Mouse (Mus musculus): ENCODE measurements around the gene Cul4a. TPM values are rescaled to one million over a fixed set of nuclear protein-coding genes. Genes with fewer than 3 reads are reported as not detected.
A peak's percentile ranks its signal among the peaks of the same experiment; 100 is the strongest.

Cul4a gene
- polyA plus RNA-seq, 1 experiment from 2014 or later, result 74.6 TPM

DNA sequence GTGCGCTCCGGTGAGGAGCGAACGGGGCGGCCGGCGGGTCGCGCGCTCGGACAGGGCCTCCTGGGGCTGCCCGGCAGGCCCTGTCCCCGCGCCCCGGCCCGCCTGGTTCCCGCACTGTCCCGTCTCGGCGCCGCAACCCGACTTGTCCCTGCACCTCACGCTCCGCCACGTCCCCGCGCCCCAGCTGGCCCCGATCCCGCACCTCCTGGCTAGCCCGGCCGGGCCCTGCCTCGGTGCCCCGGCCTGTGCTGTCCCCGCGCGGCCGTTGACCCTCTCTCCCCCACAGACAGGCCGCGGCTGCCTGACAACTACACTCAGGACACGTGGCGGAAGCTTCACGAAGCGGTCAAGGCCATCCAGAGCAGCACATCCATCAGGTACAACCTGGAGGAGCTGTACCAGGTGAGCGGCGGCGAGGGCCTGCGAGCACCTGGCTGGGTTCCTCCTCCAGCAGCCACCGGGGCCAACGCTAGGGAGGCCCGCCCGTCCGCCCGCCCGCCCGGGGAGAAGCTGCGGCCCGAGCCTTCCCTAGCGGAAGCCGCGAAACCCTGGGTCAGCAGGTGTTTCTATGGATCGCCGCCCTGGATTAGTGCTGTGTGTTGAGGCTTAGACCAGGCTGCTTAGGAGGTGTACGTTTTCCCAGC is 609 bp downstream of the Cul4a start:
- H3K27me3 ChIP-seq (ENCODE audit: control insufficient read depth, insufficient read depth, low read length), result no peaks in the 10 kb centered on the region
- ATAC-seq (ENCODE audit: low FRiP score), result peak; percentile 44
- H3K4me1 ChIP-seq (replicated peaks; ENCODE audit: control insufficient read depth, insufficient read depth, low read length), result peaks cover 28% of the 10 kb centered on the region
- peak overlapping the region; percentile 93 for H3K27ac ChIP-seq
- H3K9ac ChIP-seq, result peak overlapping the region; percentile 91
- peak overlapping the region; percentile 99 for H3K4me3 ChIP-seq (replicated peaks; ENCODE audit: low read length)
- DNase-seq (ENCODE audit: low spot score), result no peak
- WGBS, result under 1% methylated on average over 57 of the region's 63 CpGs
- no peaks in the 10 kb centered on the region for H3K9me3 ChIP-seq (ENCODE audit: control insufficient read depth, low read length)
- peak overlapping the region; percentile 97 for H3K4me2 ChIP-seq (replicated peaks)
- H3K36me3 ChIP-seq (replicated peaks; ENCODE audit: control insufficient read depth, insufficient read depth), result peaks cover 13% of the 10 kb centered on the region; the same call in 1 of the 2 replicates

DNA sequence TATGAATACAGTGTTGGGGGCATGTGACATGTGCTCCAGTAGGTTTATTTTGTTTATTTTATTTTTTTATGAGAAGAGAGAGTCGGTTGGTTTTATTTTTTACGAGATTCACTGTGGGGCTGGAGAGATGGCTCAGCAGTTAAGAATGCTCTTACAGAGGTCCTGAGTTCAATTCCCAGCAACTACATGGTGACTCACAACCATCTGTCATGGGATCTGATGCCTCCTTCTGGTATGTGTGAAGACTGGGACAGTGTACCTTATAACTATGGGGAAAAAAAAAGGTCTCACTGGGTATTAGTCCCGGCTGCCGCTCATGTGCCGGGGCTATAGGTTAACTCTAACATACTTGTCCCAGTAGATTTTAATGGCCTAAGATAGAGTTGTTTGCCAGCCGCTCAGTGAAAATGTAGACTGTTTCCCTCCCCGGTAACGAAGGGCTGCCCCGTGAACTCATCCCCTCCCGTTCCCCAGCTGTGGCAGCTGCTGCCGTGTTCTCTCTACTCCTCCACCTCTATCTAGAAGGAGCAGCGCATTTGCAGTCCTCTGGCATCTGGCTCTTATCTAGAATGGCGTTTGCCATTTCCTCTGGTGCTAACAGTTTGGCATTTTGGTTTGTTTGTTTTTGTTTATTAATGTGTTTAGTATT is 2.7 kb downstream of the Cul4a start:
- peaks cover 10% of the 10 kb centered on the region; the same call in 1 of the 2 replicates for H3K36me3 ChIP-seq (replicated peaks; ENCODE audit: control insufficient read depth, insufficient read depth)
- no peak overlapping the region for H3K27ac ChIP-seq
- H3K4me3 ChIP-seq (replicated peaks; ENCODE audit: low read length), result no peak overlapping the region
- 91% methylated on average over 13 of the region's 13 CpGs for WGBS
- no peak overlapping the region for H3K4me2 ChIP-seq (replicated peaks)
- H3K9me3 ChIP-seq (ENCODE audit: control insufficient read depth, low read length), result no peaks in the 10 kb centered on the region
- H3K4me1 ChIP-seq (replicated peaks; ENCODE audit: control insufficient read depth, insufficient read depth, low read length), result peaks cover 28% of the 10 kb centered on the region
- no peak for ATAC-seq (ENCODE audit: low FRiP score)
- H3K9ac ChIP-seq, result no peak overlapping the region
- no peaks in the 10 kb centered on the region for H3K27me3 ChIP-seq (ENCODE audit: control insufficient read depth, insufficient read depth, low read length)
- no peak for DNase-seq (ENCODE audit: low spot score)

DNA sequence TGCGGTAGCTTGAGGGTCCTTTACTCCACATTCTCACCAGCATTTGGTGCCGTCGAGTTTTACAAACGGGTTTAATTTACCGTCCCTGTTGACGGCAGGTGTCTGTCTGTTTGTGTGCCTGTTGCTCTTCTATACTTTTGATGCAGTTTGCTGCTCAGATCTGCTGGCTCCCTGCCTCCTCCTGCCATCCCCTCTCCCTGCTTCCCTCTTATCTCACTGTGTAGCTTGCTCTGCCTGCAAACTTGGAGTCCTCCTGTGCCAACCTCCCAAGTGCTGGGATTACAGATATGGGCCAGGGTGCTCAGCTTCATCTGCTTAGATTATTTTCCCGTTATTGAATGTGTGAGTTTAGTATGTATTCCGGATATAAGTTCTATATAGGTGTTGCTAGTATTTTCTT is 3.5 kb downstream of the Cul4a start:
- 91% methylated on average over 8 of the region's 8 CpGs for WGBS
- Histone ChIP-seq H3K4me1 (replicated peaks; ENCODE audit: control insufficient read depth, insufficient read depth, low read length) (peaks cover 23% of the 10 kb centered on the region), H3K4me2 (replicated peaks) (no peak overlapping the region), H3K27me3 (ENCODE audit: control insufficient read depth, insufficient read depth, low read length) (no peaks in the 10 kb centered on the region), H3K36me3 (replicated peaks; ENCODE audit: control insufficient read depth, insufficient read depth) (peaks cover 10% of the 10 kb centered on the region; the same call in 1 of the 2 replicates), H3K9ac (no peak overlapping the region), H3K27ac (no peak overlapping the region), H3K9me3 (ENCODE audit: control insufficient read depth, low read length) (no peaks in the 10 kb centered on the region), H3K4me3 (replicated peaks; ENCODE audit: low read length) (no peak overlapping the region)
- no peak for ATAC-seq (ENCODE audit: low FRiP score)
- DNase-seq (ENCODE audit: low spot score), result no peak

DNA sequence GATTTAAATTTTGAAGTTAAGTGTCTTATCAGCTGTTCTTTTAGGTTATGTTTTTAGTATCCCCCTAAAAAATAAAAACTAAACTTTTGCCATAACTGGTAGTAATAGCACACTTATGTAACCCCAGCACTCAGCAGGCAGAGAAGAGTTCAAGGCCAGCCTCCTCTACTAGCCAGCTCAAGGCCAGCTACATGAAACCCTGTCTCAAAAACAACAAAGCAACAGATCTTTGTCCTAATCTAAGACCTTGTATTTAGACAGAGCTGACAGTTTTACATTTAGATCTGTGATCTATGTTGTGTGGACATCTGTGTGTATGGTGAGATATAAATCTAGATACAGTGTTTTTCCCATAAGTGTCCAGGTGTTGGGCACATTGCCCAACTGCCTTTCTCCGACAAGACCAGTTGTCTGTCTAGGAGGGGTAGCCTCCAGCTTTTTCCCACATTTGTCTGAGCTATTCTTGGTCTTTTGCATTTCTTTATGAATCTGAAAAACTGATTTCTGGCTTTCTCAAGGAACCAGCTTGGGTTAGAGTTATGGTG is 4.1 kb downstream of the Cul4a start:
- H3K9me3 ChIP-seq (ENCODE audit: control insufficient read depth, low read length), result no peaks in the 10 kb centered on the region
- DNase-seq (ENCODE audit: low spot score) (no peak), ATAC-seq (ENCODE audit: low FRiP score) (no peak)
- peaks cover 20% of the 10 kb centered on the region for H3K4me1 ChIP-seq (replicated peaks; ENCODE audit: control insufficient read depth, insufficient read depth, low read length)
- no peaks in the 10 kb centered on the region for H3K27me3 ChIP-seq (ENCODE audit: control insufficient read depth, insufficient read depth, low read length)
- no peak overlapping the region for H3K4me2 ChIP-seq (replicated peaks)
- no peak overlapping the region for H3K4me3 ChIP-seq (replicated peaks; ENCODE audit: low read length)
- no peak overlapping the region for H3K27ac ChIP-seq
- 67% methylated on average over 1 of the region's 1 CpGs for WGBS
- H3K36me3 ChIP-seq (replicated peaks; ENCODE audit: control insufficient read depth, insufficient read depth), result peaks cover 10% of the 10 kb centered on the region; the same call in 1 of the 2 replicates
- no peak overlapping the region for H3K9ac ChIP-seq

DNA sequence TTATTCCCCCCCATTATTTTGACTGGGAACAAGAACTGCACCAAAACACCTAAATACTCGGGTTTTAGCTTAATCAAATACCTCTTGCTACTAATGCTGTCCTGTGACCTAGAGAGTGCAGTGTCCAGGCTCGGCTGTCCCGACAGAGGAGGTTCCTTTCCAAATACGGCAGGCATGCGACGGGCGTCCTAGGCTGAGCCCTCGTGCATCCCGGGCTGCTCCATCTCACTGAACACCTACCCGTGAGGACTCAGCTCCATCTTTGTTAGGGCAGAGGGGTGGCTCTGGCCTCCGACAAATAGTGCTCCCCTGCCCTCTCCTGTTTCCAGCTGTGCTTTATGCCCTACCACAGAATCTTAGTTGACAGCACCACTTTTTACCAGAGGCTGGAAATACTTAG is 6.5 kb downstream of the Cul4a start:
- no peak for ATAC-seq (ENCODE audit: low FRiP score)
- no peak overlapping the region for H3K4me2 ChIP-seq (replicated peaks)
- H3K27me3 ChIP-seq (ENCODE audit: control insufficient read depth, insufficient read depth, low read length), result no peaks in the 10 kb centered on the region
- H3K9me3 ChIP-seq (ENCODE audit: control insufficient read depth, low read length), result no peaks in the 10 kb centered on the region
- no peak overlapping the region for H3K4me3 ChIP-seq (replicated peaks; ENCODE audit: low read length)
- H3K36me3 ChIP-seq (replicated peaks; ENCODE audit: control insufficient read depth, insufficient read depth), result peaks cover 19% of the 10 kb centered on the region; the same call in 1 of the 2 replicates
- no peak overlapping the region for H3K9ac ChIP-seq
- no peak for DNase-seq (ENCODE audit: low spot score)
- peaks cover 12% of the 10 kb centered on the region; the same call in 1 of the 2 replicates for H3K4me1 ChIP-seq (replicated peaks; ENCODE audit: control insufficient read depth, insufficient read depth, low read length)
- no peak overlapping the region for H3K27ac ChIP-seq
- WGBS, result 92% methylated on average over 11 of the region's 11 CpGs

DNA sequence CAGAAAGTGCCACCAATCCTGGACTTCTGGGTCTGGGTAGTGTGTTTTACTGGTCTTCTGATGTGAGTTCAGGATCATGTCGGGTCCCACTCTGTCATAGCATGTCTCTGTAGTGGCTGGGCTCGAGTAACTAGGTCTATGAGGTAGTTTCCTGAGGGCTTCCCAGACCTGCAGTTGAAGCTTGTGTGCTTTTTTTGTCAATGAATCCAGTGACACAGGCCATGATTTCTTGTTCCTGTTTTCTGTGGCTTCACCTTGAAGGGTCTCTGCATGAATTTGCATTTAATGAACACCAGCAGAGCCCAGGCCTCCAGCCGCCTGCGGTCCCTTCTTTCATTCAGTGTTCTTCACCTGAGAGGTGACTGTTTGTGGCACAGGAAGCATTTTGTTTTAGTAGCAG is 7.8 kb downstream of the Cul4a start:
- no peak overlapping the region for H3K4me2 ChIP-seq (replicated peaks)
- WGBS, result 89% methylated on average over 4 of the region's 4 CpGs
- 0 out of 2 replicates have a peak, but pooled peaks cover 2% of the 10 kb centered on the region for H3K4me1 ChIP-seq (replicated peaks; ENCODE audit: control insufficient read depth, insufficient read depth, low read length)
- H3K27ac ChIP-seq, result no peak overlapping the region
- no peaks in the 10 kb centered on the region for H3K9me3 ChIP-seq (ENCODE audit: control insufficient read depth, low read length)
- no peak for ATAC-seq (ENCODE audit: low FRiP score)
- H3K36me3 ChIP-seq (replicated peaks; ENCODE audit: control insufficient read depth, insufficient read depth), result 0 out of 2 replicates have a peak, but pooled peaks cover 16% of the 10 kb centered on the region
- no peak for DNase-seq (ENCODE audit: low spot score)
- H3K4me3 ChIP-seq (replicated peaks; ENCODE audit: low read length), result no peak overlapping the region
- no peaks in the 10 kb centered on the region for H3K27me3 ChIP-seq (ENCODE audit: control insufficient read depth, insufficient read depth, low read length)
- no peak overlapping the region for H3K9ac ChIP-seq

DNA sequence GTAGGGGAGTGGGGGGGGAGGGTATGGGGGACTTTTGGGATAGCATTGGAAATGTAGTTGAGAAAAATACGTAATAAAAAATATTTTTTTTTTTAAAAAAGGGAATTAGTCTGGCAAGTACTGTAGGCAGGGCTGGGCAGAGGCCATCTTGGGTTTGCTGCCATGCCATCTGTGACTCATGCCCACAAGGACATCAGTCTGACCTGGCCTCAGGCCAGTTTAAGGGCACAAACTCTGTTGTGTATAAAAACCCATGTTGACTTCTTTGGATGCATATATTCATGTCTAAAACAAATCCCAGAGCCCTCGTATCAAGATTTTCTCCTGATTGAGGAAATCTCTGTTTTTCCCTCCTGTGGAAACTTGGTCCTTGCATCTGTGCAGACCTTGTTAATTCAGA is 11.7 kb downstream of the Cul4a start:
- no peak overlapping the region for H3K27ac ChIP-seq
- H3K9me3 ChIP-seq (ENCODE audit: control insufficient read depth, low read length), result no peaks in the 10 kb centered on the region
- ATAC-seq (ENCODE audit: low FRiP score) (no peak), DNase-seq (ENCODE audit: low spot score) (no peak)
- no peaks in the 10 kb centered on the region for H3K27me3 ChIP-seq (ENCODE audit: control insufficient read depth, insufficient read depth, low read length)
- H3K4me3 ChIP-seq (replicated peaks; ENCODE audit: low read length), result no peak overlapping the region
- no peaks in the 10 kb centered on the region for H3K4me1 ChIP-seq (replicated peaks; ENCODE audit: control insufficient read depth, insufficient read depth, low read length)
- 97% methylated on average over 2 of the region's 2 CpGs for WGBS
- H3K36me3 ChIP-seq (replicated peaks; ENCODE audit: control insufficient read depth, insufficient read depth), result peaks cover 42% of the 10 kb centered on the region
- no peak overlapping the region for H3K9ac ChIP-seq
- no peak overlapping the region for H3K4me2 ChIP-seq (replicated peaks)

DNA sequence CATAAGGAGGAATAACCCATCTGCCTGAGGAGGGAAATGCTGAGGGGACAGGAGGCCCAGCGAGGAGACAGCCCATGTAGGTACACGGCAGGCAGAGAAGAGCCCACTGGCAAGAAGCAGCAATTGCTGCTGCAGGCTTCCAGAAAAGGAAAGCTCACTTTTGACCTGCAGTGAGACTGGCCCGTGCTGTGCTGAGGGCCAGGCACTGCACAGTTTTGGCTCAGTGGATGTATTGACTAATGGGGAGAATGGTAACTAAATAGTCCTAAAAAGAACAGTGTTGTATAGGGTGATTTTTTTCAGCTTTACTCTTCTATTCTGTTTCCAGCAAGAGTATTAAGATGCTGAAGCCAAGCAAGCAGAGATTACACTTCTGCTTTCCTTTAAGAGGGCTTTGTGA is 13.1 kb downstream of the Cul4a start:
- no peak overlapping the region for H3K27ac ChIP-seq
- no peak for ATAC-seq (ENCODE audit: low FRiP score)
- DNase-seq (ENCODE audit: low spot score), result no peak
- 92% methylated on average over 3 of the region's 3 CpGs for WGBS
- H3K9ac ChIP-seq, result no peak overlapping the region
- H3K36me3 ChIP-seq (replicated peaks; ENCODE audit: control insufficient read depth, insufficient read depth), result peaks cover 52% of the 10 kb centered on the region
- H3K27me3 ChIP-seq (ENCODE audit: control insufficient read depth, insufficient read depth, low read length), result no peaks in the 10 kb centered on the region
- no peak overlapping the region for H3K4me2 ChIP-seq (replicated peaks)
- H3K4me3 ChIP-seq (replicated peaks; ENCODE audit: low read length), result no peak overlapping the region
- H3K9me3 ChIP-seq (ENCODE audit: control insufficient read depth, low read length), result no peaks in the 10 kb centered on the region
- H3K4me1 ChIP-seq (replicated peaks; ENCODE audit: control insufficient read depth, insufficient read depth, low read length), result no peaks in the 10 kb centered on the region

DNA sequence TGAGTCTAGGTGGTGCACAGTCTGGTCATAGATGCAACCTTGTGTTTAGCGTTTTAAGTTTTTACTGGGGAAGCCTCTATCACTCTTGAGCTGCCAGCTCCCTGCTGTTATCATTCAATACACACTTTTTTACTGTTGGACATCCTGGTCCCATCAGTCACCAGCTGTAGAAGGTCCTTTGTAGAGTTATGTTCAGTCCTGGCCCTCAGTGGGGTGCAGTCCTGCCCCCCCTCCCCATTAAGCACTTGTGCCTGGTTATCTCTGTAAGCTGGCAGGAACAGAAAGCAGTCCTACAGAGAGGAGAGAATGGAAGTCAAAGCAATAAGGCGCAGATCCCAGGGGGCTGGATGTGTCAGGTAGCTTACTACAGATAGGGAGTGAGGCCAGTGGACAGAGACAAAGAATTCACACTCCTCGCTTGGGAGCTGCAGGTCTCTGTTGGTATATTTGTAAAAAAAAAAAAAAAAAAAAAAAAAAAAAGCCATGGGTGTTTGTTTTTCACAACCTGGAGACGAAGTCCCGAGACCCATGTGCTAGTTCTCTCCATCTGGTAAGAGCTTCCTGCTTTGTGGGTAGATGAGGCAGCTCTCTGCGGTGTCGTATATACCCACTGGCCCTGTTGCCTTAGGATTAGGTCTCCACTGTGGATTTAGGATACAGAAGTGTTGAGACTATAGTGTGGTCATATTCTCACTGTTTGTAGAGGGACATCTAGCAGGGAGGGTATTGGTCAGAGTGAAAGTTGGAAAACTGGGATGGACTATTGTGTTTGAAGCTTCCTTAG is 15.7 kb downstream of the Cul4a start:
- no peak overlapping the region for H3K9ac ChIP-seq
- H3K4me1 ChIP-seq (replicated peaks; ENCODE audit: control insufficient read depth, insufficient read depth, low read length), result no peaks in the 10 kb centered on the region
- no peaks in the 10 kb centered on the region for H3K27me3 ChIP-seq (ENCODE audit: control insufficient read depth, insufficient read depth, low read length)
- peaks cover 68% of the 10 kb centered on the region for H3K36me3 ChIP-seq (replicated peaks; ENCODE audit: control insufficient read depth, insufficient read depth)
- WGBS, result 81% methylated on average over 7 of the region's 7 CpGs
- ATAC-seq (ENCODE audit: low FRiP score), result no peak
- no peak overlapping the region for H3K27ac ChIP-seq
- H3K4me3 ChIP-seq (replicated peaks; ENCODE audit: low read length), result no peak overlapping the region
- no peak overlapping the region for H3K4me2 ChIP-seq (replicated peaks)
- DNase-seq (ENCODE audit: low spot score), result no peak
- H3K9me3 ChIP-seq (ENCODE audit: control insufficient read depth, low read length), result no peaks in the 10 kb centered on the region
